Mouse (Mus musculus) activated CD4-positive, CD25-positive, alpha-beta regulatory T cell (primary cell): ENCODE data around the gene Cnpy2. TPM values are rescaled to one million over a fixed set of nuclear protein-coding genes. Genes with fewer than 3 reads are reported as not detected.

Source experiments
- polyA plus RNA-seq, 2 experiments: library from polyadenylated mRNA; unstranded; fragments of 100-300 nt; shearing (Covaris generic); gene quantifications; one replicate each; pipeline ENCODE4 v1.2.1; 2017

Gene Cnpy2
- polyA plus RNA-seq = 100 to 1,000 TPM in 1 of 2 experiments, 10 to 100 TPM in 1; 96.0 to 137 TPM

GRCm38 (mm10) chr10:128322141-128323108 is at the start of gene Cnpy2:
Gene Cnpy2, plus strand, starts transcription at chr10:128322459.

GRCm38 (mm10) chr10:128298702-128299171 is 23.5 kb upstream of the Cnpy2 start, which contains the start of gene Il23a:
Gene Il23a, minus strand, starts transcription at chr10:128298752.

GRCm38 (mm10) chr10:128303126-128304021 is 18.9 kb upstream of the Cnpy2 start, which contains the start of gene Pan2:
Gene Pan2, plus strand, starts transcription at chr10:128303335.

GRCm38 (mm10) chr10:128337306-128338181 is 15.3 kb downstream of the Cnpy2 start, which contains the start of gene Cs:
Gene Cs, plus strand, starts transcription at chr10:128337734.

GRCm38 (mm10) chr10:128368402-128369217 is 46.4 kb downstream of the Cnpy2 start, which contains the start of gene Coq10a:
Gene Coq10a, minus strand, starts transcription at chr10:128368997.

GRCm38 (mm10) chr10:128376455-128377211 is 54.4 kb downstream of the Cnpy2 start, which contains the start of gene Ankrd52:
Gene Ankrd52, plus strand, starts transcription at chr10:128377115.

Other genes with a start within 250 kb of the Cnpy2 start
- gene Atp5b, start 239.2 kb upstream of the Cnpy2 start, polyA plus RNA-seq = 1,000 to 10,000 TPM; 1,203 to 1,225 TPM
- 10 to 100 TPM; 52.9 to 72.5 TPM for gene Baz2a, start 230.9 kb upstream of the Cnpy2 start, polyA plus RNA-seq
- gene Rbms2, start 142.2 kb upstream of the Cnpy2 start, polyA plus RNA-seq = 10 to 100 TPM; 21.7 to 29.0 TPM
- gene Gls2, start 128.0 kb upstream of the Cnpy2 start, polyA plus RNA-seq = under 1 TPM; 0.18 to 0.33 TPM
- 10 to 100 TPM; 11.3 to 17.9 TPM for gene Spryd4, start 110.7 kb upstream of the Cnpy2 start, polyA plus RNA-seq
- not detected for gene Mip, start 96.6 kb upstream of the Cnpy2 start, polyA plus RNA-seq
- gene Timeless, start 90.4 kb upstream of the Cnpy2 start, polyA plus RNA-seq = 10 to 100 TPM; 17.0 to 20.1 TPM
- gene Apon, start 68.4 kb upstream of the Cnpy2 start, polyA plus RNA-seq = under 1 TPM in 1 of 2 experiments, not detected in 1; 0.14 TPM
- not detected for gene Apof, start 53.8 kb upstream of the Cnpy2 start, polyA plus RNA-seq
- 10 to 100 TPM; 57.7 to 94.2 TPM for gene Stat2, start 51.9 kb upstream of the Cnpy2 start, polyA plus RNA-seq
- under 1 TPM in 1 of 2 experiments, not detected in 1; 0.14 TPM for gene Il23a, start 23.7 kb upstream of the Cnpy2 start, polyA plus RNA-seq
- 10 to 100 TPM; 32.7 to 39.5 TPM for gene Pan2, start 19.1 kb upstream of the Cnpy2 start, polyA plus RNA-seq
- 100 to 1,000 TPM; 162 to 168 TPM for gene Cs, start 15.3 kb downstream of the Cnpy2 start, polyA plus RNA-seq
- 10 to 100 TPM; 34.4 to 35.4 TPM for gene Coq10a, start 46.5 kb downstream of the Cnpy2 start, polyA plus RNA-seq
- 1 to 10 TPM; 8.2 to 9.5 TPM for gene Ankrd52, start 54.7 kb downstream of the Cnpy2 start, polyA plus RNA-seq
- gene Slc39a5, start 78.8 kb downstream of the Cnpy2 start, polyA plus RNA-seq = under 1 TPM; 0.24 to 0.72 TPM
- 100 to 1,000 TPM; 109 to 121 TPM for gene Nabp2, start 89.0 kb downstream of the Cnpy2 start, polyA plus RNA-seq
- gene Rnf41, start 89.2 kb downstream of the Cnpy2 start, polyA plus RNA-seq = 10 to 100 TPM; 28.9 to 37.8 TPM
- 100 to 1,000 TPM in 1 of 2 experiments, 10 to 100 TPM in 1; 97.3 to 105 TPM for gene Smarcc2, start 136.8 kb downstream of the Cnpy2 start, polyA plus RNA-seq
- 1,000 to 10,000 TPM; 1,605 to 1,940 TPM for gene Myl6, start 171.7 kb downstream of the Cnpy2 start, polyA plus RNA-seq
- 1 to 10 TPM; 2.8 to 4.1 TPM for gene Myl6b, start 176.2 kb downstream of the Cnpy2 start, polyA plus RNA-seq
- 100 to 1,000 TPM; 152 to 259 TPM for gene Esyt1, start 203.4 kb downstream of the Cnpy2 start, polyA plus RNA-seq
- 10 to 100 TPM; 14.8 to 21.0 TPM for gene Zc3h10, start 225.3 kb downstream of the Cnpy2 start, polyA plus RNA-seq
- gene Rpl41, start 226.8 kb downstream of the Cnpy2 start, polyA plus RNA-seq = 1,000 to 10,000 TPM; 2,295 to 3,397 TPM
- 10 to 100 TPM; 32.7 to 42.9 TPM for gene Pa2g4, start 243.5 kb downstream of the Cnpy2 start, polyA plus RNA-seq